Mouse (Mus musculus) lung, postnatal 25 days (tissue): ENCODE measurements around the gene Tesk1.

Experiments used
- DNase-seq: peaks from one replicate; pipeline ENCODE4 v3.0.0; 2022; ENCODE audit warnings: low spot score

Tesk1 gene

DNA sequence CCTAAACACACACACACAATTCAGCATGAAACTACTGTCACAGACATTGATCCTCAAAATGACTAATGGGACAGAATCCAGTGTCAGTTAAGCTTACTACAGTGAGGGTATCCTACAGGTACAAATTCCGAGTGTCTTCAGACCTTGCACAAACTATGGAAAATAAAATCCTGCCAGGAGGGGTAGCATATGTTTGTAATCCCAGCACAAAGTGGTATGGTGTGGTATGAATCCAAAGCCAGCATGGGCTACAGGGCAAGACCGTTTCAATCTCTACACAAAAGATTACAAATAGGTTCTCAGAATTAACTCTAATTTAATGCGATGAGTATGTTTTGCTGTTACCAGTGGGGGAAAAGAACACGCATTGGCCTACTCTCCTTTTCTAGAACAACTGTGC is at the start of gene Tesk1:
Gene Tesk1 (plus strand): TSS at position 301 of the 400 bp plus-strand sequence.
- no peak for DNase-seq

DNA sequence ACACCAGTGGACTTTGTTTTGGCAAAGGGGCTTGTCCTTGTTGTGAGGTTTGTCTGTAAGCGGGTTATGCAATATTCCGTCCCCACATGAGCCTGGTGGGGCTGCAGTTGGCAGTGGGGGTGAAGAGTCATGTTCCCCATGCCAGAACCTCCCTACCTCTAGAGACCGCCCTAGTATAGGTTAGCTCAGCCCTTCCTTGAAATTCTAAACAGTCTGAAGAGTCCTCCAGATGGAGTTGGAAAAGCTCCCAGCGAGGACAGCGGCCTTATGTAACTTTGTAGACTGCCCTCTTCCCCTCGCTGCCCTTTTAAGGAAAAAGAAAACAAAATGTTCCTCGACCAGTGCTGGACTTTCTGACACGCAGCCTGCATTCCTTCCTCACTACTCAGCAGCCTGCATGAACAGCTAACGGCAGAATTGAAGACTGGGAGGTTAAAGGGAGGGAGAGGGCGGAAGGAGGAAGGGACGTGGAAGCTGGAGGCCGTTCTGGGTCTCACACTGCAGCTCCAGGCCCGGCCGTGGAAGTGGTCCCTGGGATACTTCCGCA is 47.3 kb upstream of the Tesk1 start:
- DNase-seq, result peak; percentile 95

DNA sequence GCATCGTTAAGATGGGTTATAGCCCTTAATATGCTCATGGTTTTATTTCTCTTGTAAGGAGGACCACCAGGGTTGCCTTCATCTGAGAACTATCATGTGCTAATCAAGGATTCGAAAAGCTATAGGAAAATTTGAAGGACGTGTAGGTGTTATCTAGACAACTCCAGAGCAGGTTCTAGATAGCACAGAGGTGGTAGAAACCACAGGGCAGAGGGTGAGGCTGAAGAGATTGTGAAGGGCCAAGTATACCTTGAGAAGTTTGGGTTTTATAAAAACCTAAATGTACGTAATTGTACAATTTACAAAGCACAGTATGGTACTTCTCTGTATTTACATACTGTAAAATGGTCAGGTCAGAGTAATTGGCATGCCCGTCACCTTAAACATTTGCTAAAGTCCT is 46.6 kb upstream of the Tesk1 start:
- DNase-seq, result no peak

DNA sequence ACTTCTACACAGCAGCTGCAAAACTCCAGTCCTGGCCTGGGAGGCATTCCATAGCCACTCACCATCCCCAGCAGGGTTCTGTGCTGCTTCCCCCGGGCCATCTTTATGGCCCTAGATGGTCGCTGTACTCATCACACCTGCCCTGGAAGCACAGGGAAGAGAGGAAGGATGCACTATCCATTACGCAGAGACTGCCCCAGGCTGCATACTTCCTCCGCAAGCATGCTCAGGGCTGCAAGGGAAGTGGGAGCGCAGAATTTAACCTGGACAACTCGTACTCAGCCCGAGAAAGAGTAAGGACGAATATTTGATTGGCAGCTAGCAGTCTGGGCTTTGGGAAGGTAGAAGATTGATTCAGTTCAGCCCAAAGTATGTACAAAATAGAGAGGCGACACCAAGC is 45.9 kb upstream of the Tesk1 start:
- no peak for DNase-seq

DNA sequence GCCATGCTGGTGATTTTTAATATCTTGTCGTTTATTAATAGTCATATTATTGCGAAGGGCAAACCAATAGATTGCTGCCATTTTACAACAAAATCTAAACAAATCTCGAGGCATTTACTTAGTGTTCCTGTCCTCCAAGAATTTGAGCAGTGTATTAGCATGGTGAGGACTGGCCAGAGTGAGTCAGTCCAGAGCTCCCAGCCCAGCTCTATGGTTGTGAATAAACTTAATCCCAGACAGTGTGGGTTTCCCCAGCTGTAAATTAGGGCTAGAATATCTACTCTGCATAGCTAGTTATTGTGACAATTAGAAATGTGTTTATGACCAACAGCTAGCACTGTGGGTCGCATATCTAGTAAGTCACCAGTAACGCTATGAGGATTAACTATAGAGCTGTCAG is 45.4 kb upstream of the Tesk1 start:
- no peak for DNase-seq

DNA sequence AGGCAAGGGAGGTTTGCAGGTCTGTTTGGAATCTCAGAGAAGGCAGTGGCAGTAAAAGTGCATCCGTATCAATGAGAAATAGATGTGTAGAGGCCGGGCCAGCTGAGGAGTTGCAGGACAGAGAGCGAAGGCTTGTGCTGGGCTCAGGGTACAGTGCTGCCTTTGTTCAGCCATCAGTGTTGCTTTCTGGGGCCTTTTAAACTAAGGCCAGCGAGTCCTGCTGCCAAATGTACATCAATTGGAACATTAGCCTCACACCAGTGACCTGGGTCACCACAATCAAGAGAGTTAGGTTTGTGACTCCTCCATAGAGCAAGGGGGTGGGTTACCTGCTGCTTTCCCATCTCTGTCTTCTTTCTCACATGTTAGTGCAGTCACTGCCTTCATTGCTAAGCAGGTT is 43.7 kb upstream of the Tesk1 start:
- DNase-seq, result no peak

GRCm38 (mm10) chr4:43398829-43399331 is 42.9 kb upstream of the Tesk1 start:
- DNase-seq, result peak; percentile 85

GRCm38 (mm10) chr4:43399391-43400131 is 42.2 kb upstream of the Tesk1 start:
- DNase-seq, result peak; percentile 77

GRCm38 (mm10) chr4:43400976-43401375 is 40.8 kb upstream of the Tesk1 start:
- DNase-seq, result no peak

GRCm38 (mm10) chr4:43401486-43401885 is 40.3 kb upstream of the Tesk1 start:
- no peak for DNase-seq

GRCm38 (mm10) chr4:43402212-43402611 is 39.5 kb upstream of the Tesk1 start:
- peak; percentile 57 for DNase-seq

DNA sequence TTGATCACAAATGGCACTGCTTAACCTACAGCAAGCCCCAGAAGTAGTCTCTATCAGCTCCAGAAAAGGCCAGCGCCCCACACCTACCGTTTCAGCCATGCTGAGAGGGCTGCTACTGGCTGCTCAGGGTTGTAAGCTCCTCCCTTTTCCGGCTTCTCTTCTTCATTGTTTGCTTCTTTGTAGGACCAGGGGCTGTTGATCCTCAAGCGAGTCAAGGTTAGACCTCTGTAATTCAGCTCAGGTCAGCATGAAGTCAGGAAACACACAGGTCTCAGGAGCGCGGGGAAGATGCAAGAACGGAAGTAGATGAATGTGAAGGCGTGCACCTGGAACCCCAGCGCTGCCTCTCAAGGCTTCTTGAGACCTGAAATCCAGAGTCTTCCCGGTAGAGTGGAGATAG is 37.0 kb upstream of the Tesk1 start:
- DNase-seq, result no peak

- DNase-seq, result peak; percentile 91
These were observed 35.4 kb upstream of the Tesk1 start for GRCm38 (mm10) chr4:43406162-43406971.

GRCm38 (mm10) chr4:43407071-43407920 is 34.4 kb upstream of the Tesk1 start:
- DNase-seq, result no peak

DNA sequence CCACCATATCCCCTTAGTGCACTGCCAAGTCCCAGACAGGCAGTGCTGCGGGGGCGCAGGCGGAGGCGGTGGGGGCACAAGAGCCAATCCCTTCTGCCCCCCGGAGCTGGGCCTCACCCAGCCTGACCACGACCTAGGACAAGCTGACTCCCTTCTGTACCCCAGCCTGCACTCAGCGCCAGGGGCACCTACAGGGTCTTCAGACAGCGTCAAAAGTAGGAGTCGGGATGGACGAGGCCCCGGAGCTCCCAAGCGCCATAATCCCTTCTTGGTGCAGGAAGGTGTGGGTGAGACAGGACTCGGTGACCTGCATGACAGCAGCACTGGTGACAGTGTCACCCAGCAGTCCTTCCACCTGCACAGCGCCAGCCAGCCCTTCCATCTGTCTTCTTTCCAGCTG is 27.0 kb upstream of the Tesk1 start:
- DNase-seq, result no peak

- DNase-seq, result no peak
These were observed 26.3 kb upstream of the Tesk1 start for GRCm38 (mm10) chr4:43415221-43416070.

- DNase-seq, result no peak
These were observed 25.7 kb upstream of the Tesk1 start for GRCm38 (mm10) chr4:43416071-43416490.

- no peak for DNase-seq
These were observed 24.3 kb upstream of the Tesk1 start for GRCm38 (mm10) chr4:43417269-43418062.

GRCm38 (mm10) chr4:43418450-43418849 is 23.3 kb upstream of the Tesk1 start:
- no peak for DNase-seq
